Mouse (Mus musculus) skeletal muscle tissue, postnatal 0 days (tissue): ENCODE results near the gene Slc2a13. TPM values are rescaled to one million over a fixed set of nuclear protein-coding genes. Genes with fewer than 3 reads are reported as not detected.

ENCODE experiments used
- polyA plus RNA-seq: library from polyadenylated mRNA; unstranded; fragments of >200 nt; fragmentation: Nextera tagmentation; extraction: Ambion mirVana; gene quantifications from 2 replicates; pipeline ENCODE4 v1.2.1, GENCODE M21; 2015

The Slc2a13 gene
- polyA plus RNA-seq: 0.54 and 0.71 TPM in 2 replicates

GRCm38 (mm10) chr15:91573111-91573538, at the start of gene Slc2a13:
TSS of gene Slc2a13 (minus strand) at chr15:91573261.

Other genes with a start within 250 kb of the Slc2a13 start
- gene Lrrk2, start 99.9 kb upstream of the Slc2a13 start, polyA plus RNA-seq: 2.8 and 4.0 TPM in 2 replicates